Mouse (Mus musculus): ENCODE data around the gene Acot6. TPM values are rescaled to one million over a fixed set of nuclear protein-coding genes. Genes with fewer than 3 reads are reported as not detected.

Acot6 gene
- total RNA-seq, 2 experiments from 2014 or later = 5.2 to 5.5 TPM

- no peak for DNase-seq (ENCODE audit: low spot score in 2 of 2)
Measured at GRCm38 (mm10) chr12:84100071-84100470, 383 bp upstream of the Acot6 start.

- no peak for DNase-seq (ENCODE audit: low spot score in 2 of 2)
Measured at GRCm38 (mm10) chr12:84101493-84101845, 1.0 kb downstream of the Acot6 start.

- DNase-seq (ENCODE audit: low spot score in 2 of 2) = no peak
Measured at GRCm38 (mm10) chr12:84107012-84107411, 6.6 kb downstream of the Acot6 start.

- DNase-seq (ENCODE audit: low spot score in 2 of 2) = no peak
Measured at GRCm38 (mm10) chr12:84107692-84108091, 7.2 kb downstream of the Acot6 start.

GRCm38 (mm10) chr12:84109924-84110323, 9.5 kb downstream of the Acot6 start:
- no peak for DNase-seq (ENCODE audit: low spot score in 2 of 2)

GRCm38 (mm10) chr12:84110814-84111213, 10.4 kb downstream of the Acot6 start:
- DNase-seq (ENCODE audit: low spot score in 2 of 2) = no peak

- DNase-seq (ENCODE audit: low spot score in 2 of 2) = no peak
Measured at GRCm38 (mm10) chr12:84113676-84114075, 13.2 kb downstream of the Acot6 start.

- DNase-seq (ENCODE audit: low spot score in 2 of 2) = peak; percentile 80 to 86
Measured at GRCm38 (mm10) chr12:84114153-84114994, 13.9 kb downstream of the Acot6 start, which contains the start of gene Dnal1. Gene Dnal1 (plus strand): TSS chr12:84114366.

- no peak for DNase-seq (ENCODE audit: low spot score in 2 of 2)
Measured at GRCm38 (mm10) chr12:84119584-84119983, 19.1 kb downstream of the Acot6 start.

GRCm38 (mm10) chr12:84125892-84126291, 25.4 kb downstream of the Acot6 start:
- no peak for DNase-seq (ENCODE audit: low spot score in 2 of 2)

GRCm38 (mm10) chr12:84126899-84127298, 26.4 kb downstream of the Acot6 start:
- no peak for DNase-seq (ENCODE audit: low spot score in 2 of 2)

GRCm38 (mm10) chr12:84128576-84128975, 28.1 kb downstream of the Acot6 start:
- DNase-seq (ENCODE audit: low spot score in 2 of 2) = no peak

- DNase-seq (ENCODE audit: low spot score in 2 of 2) = no peak
Measured at GRCm38 (mm10) chr12:84129931-84130330, 29.5 kb downstream of the Acot6 start.

- no peak for DNase-seq (ENCODE audit: low spot score in 2 of 2)
Measured at GRCm38 (mm10) chr12:84132265-84132664, 31.8 kb downstream of the Acot6 start.

- DNase-seq (ENCODE audit: low spot score in 2 of 2) = no peak
Measured at GRCm38 (mm10) chr12:84137131-84137530, 36.7 kb downstream of the Acot6 start.

GRCm38 (mm10) chr12:84140135-84140534, 39.7 kb downstream of the Acot6 start:
- DNase-seq (ENCODE audit: low spot score in 2 of 2) = no peak

- no peak for DNase-seq (ENCODE audit: low spot score in 2 of 2)
Measured at GRCm38 (mm10) chr12:84141271-84141670, 40.8 kb downstream of the Acot6 start.

- no peak for DNase-seq (ENCODE audit: low spot score in 2 of 2)
Measured at GRCm38 (mm10) chr12:84142281-84143050, 42.0 kb downstream of the Acot6 start.

GRCm38 (mm10) chr12:84147954-84148621, 47.6 kb downstream of the Acot6 start, which contains the start of gene Pnma1:
Gene Pnma1 (minus strand): TSS chr12:84148489.
- DNase-seq (ENCODE audit: low spot score in 2 of 2) = peak; percentile 83 to 85

- no peak for DNase-seq (ENCODE audit: low spot score in 2 of 2)
Measured at GRCm38 (mm10) chr12:84148622-84149012, 48.2 kb downstream of the Acot6 start.

GRCm38 (mm10) chr12:84149971-84150370, 49.5 kb downstream of the Acot6 start:
- no peak for DNase-seq (ENCODE audit: low spot score in 2 of 2)

GRCm38 (mm10) chr12:84150976-84151375, 50.5 kb downstream of the Acot6 start:
- no peak for DNase-seq (ENCODE audit: low spot score in 2 of 2)

Measured in layer of hippocampus, adult 18-20 months (tissue).